Mouse (Mus musculus) induced T-regulatory cell, adult 2 months (primary cell): ENCODE results near the gene Tmem184b.

Experiments used
- DNase-seq: peaks from one replicate; pipeline ENCODE4 v3.0.0-alpha.2; 2012; ENCODE audit warnings: low read depth

Gene Tmem184b

DNA sequence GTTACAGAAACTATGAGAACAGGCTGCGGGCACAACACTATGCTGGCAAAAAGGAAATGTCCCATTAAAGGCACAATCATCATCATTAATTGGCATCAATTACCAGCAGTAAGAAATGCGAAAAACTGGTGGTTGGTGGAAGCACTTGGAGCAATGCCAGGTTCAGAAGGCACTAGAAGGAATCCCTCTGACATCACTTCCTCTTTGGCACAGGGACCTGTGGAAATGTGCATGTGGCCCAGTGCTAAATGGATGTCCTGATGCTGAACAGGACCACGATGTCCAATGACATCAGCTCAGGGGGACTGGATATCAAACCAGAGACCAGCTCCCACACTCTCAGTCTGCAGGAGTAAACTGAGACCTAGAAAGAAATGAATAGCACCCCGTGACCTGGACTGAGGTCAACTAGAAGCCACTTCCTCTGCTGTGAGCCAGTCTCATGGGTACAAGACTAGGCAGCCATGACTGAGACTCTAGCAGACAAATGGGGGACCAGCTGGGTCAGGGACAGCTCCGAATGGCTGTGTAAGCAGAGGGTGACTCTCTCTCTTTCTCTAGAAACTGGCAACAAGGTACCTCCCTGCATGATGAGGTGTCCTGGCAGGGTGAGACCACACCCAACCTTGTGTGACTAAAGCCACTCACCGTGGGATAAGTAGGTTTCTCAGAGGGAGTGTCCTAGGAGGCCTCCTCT lies 60.6 kb downstream of the Tmem184b start:
- peak; percentile 39 for DNase-seq

GRCm38 (mm10) chr15:79338978-79339377 lies 64.4 kb downstream of the Tmem184b start:
- no peak for DNase-seq

DNA sequence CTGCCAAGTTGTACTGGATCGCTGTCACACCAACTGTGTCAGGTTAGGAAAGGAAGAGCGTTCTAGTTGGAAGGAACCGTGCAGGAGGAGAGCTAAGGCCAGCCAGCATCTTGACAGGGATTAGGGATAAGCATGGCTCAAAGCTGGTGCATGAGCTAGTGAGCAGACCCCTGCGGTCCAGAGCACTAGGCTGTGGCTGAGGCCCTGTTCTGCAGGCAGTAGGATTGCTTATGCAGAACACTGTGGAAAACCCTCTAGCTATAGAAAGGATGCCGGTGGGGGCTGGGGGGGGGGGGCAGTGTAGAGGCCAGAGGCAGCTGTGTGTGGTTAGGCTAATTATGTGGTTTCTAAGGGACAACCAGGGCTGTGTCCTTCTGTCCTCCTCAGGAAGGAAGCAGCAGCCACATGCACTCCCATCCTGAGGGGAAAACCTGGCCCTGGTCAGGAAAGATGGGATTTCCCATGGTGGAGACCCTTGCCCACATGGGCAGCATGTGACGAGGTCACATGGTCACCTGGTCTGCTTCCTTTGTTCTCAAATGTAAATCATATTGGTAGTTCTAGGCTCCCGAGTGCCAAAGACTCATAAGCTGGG lies 68.2 kb downstream of the Tmem184b start:
- DNase-seq = no peak

GRCm38 (mm10) chr15:79333409-79333808 lies 70.0 kb downstream of the Tmem184b start:
- no peak for DNase-seq

DNA sequence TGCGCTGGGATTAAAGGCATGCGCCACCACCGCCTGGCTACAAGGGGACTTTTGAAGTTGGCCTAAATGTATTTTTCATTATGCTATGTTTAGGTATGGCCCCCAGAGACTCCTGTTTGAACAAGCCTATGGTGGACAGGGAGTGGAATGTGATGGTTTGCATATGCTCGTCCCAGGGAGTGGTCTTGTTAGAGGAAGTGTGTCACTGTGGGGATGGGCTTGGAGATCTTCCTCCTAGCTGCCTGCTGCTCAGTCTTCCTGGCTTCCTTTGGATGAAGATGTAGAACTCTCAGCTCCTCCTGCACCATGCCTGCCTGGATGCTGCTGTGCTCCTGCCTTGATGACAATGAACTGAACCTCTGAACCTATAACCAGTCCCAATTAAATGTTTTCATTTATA lies 72.8 kb downstream of the Tmem184b start:
- no peak for DNase-seq

DNA sequence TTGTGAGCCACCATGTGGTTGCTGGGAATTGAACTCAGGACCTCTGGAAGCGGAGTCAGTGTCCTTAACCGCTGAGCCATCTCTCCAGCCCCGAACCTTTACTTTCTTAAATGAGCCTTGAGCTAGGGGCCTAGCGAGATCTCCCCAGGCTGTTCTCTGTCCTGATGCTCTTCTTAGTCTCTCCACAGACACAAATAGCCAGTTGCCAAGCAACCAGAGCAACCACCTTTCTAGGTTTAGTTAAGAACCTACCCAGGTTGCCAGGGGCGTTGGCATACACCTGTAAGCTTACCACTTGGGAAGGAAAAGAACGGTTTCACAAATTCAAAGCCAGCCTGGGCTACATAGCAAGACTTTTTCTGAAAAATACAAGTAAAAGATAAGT lies 73.4 kb downstream of the Tmem184b start:
- peak; percentile 66 for DNase-seq

- no peak for DNase-seq
These were observed 73.9 kb downstream of the Tmem184b start for GRCm38 (mm10) chr15:79329346-79329978.

GRCm38 (mm10) chr15:79328939-79329275 lies 74.5 kb downstream of the Tmem184b start:
- DNase-seq = peak; percentile 75

- DNase-seq = peak; percentile 99
These were observed 75.1 kb downstream of the Tmem184b start, which contains the start of gene Pla2g6 for GRCm38 (mm10) chr15:79328058-79328938. Gene Pla2g6, minus strand, starts transcription at chr15:79328390.

GRCm38 (mm10) chr15:79326971-79327961 lies 76.1 kb downstream of the Tmem184b start:
- peak; percentile 81 for DNase-seq

- peak; percentile 31 for DNase-seq
These were observed 77.1 kb downstream of the Tmem184b start for GRCm38 (mm10) chr15:79326264-79326663.

- DNase-seq = no peak
These were observed 77.6 kb downstream of the Tmem184b start for GRCm38 (mm10) chr15:79325742-79326141.

DNA sequence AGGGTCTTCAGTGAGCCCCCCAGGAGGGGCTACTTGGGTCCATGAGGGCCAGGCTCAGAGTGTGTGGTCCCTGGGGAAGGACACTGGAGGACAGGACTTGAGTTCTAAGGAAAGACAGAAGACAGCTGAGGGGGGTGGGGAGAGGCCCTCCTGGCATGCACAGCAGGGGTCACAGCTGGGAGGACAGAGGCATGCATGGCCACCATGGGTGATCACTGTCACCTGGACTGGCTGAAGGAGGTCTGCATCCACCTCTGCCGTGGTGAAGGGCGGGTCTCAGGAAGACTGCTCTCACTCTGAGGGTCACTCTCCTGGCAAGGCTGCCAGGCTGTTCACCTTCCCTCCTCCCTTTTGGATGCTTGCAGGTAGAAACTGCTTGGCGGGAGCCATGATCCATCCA lies 79.0 kb downstream of the Tmem184b start:
- no peak for DNase-seq

DNA sequence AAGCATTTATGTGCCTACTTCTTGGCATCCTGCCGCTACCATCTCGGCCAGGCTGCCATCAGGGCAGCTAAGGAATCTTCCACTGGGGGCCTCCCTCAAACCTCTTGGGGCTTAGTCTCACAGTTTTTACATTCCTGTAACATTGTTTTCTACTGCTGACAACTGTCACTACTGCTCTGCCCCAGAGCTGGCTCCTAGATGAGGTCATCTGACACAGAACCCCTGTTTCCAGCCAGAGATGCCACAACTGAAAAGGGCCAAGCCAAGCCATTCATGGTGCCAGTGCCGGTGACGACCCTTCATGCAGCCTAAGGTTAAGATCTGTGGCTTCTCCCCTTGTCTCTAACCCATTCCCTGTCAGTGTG lies 79.6 kb downstream of the Tmem184b start:
- no peak for DNase-seq

DNA sequence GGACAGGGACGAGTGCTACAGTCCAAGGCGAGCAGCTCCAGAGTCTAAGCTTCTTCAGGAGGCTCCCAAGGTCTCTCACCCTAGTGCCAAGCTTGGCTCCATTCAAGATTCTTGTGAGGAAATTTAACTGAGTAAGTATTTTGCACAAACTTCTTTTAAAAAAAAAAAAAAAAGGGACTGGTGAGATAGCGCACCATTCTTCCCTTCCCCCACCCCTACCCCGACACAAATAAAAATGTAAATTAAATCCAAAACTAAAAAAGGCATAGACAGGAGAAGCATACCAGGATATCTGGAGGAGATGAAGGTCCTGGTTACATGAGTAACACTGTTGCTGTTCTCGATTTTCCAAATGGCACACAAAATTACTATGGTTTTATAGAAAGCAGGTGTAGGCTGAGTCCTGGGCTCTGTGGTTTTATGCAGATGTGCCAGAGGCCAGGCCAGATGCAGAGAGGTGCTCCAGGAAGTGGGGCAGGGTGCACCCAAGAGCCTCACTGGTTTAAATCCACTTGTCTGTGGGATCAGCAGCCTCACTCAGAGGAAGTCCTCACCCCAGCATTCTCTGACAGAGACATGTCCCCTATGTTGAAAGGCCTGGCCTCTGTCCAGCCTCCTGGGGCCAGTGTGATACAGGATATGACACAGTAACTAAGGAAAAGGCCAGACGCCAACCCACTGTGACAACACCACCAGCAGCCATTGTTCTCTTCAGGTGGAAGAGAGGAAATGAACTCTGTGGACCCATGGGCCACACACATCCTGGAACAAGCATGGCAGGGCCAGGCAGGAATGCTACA lies 80.2 kb downstream of the Tmem184b start:
- DNase-seq = peak; percentile 83

DNA sequence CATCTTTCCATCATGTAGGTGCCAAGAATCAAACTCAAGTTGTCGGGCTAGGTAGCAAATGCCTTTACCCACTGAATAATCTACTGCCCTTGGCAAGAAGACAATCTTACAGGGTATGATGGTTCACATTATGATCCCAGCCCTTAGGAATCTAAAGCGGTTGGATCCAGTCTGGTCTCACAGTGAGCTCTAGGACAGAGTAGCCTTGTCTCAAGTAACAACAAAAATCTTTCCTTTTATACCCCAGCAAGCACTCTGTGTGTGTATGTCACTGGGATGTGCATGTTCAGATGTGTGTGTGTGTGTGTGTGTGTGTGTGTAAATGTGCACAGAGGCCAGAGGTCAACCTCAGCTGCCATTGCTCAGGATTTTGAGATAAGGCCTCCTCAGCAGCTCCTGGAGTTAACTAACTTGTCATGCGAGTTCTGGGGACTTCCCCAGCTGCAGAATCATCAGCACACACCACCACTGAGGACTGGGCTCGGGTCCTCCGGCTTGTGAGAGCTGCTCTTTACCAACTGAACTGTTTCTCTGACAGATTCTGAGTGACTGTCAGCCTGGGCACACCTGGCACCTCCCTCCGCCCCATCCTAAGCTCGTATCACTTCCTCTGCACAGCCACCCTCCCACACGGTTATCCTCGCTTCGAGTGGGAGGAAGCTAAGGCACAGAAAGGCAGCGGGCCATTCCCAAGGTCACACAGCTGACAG lies 80.9 kb downstream of the Tmem184b start:
- peak; percentile 83 for DNase-seq

DNA sequence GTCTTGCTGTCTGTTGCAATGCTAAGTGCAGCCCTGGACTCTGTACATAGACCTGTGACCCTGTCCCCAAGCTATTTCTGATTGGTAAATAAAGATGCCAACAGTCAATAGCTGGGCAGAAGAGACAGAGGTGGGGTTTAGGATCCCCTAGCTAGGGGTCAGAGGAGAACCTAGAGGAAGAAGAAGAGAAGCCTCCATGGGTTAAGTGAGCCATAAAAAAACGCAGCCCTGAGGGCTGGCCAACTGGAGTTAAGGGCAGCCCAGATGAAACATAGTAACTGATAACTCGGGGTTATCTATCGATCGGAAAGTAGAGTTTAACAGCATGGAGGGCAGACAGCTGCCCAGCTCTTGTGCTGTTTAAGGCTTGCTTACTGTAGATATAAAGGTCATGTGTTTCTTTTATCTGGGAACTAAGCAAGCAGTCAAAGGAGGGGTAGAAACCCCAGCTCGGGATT lies 81.6 kb downstream of the Tmem184b start:
- no peak for DNase-seq

DNA sequence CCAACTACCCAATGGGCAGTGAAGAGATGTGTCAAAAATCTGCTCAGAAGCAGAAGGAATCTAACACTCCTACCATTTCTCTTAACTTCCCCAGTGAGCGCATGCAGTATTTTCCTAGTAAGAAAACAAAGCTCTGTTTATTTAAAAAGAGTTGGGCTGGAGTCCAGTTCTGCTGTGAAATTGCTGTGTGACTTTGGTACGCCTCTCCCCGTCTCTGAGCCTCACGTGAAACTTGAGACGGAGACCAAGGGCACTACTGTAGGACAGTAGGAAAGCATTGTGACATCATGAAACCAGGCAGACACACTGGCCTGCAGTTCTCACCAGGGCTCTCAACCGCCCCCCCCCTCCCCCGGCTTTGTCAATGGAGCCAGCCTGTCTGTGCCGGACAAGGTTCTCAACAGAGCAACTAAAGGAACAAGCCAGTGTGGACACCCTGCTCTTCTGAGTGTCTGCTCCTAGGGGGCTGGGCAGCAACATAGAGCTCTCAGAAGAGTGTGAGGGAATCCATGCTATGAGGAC lies 89.5 kb downstream of the Tmem184b start:
- no peak for DNase-seq
